Mouse (Mus musculus): ENCODE measurements around the gene Ranbp3l.

DNA sequence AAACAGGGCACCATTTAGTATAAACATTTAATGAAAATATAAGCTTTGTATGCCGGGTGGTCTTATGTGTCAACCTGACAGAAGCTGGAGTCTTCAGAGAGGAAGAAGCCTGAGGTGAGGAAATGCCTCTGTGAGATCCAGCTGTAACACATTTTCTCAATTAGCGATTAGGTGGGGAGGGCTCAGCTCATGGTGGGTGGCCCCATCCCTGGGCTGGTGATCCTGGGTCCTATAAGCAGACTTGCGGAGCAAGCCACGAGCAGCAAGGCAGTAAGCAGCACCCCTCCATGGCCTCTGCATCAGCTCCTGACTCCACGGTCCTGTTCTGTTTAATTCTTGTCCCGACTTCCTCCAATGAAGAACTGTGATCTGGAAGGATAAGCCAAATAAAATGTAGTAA lies 41.4 kb downstream of the Ranbp3l start:
- TF ChIP-seq CTCF (IDR thresholded peaks at IDR 0.05; ENCODE audit: extremely low read depth, insufficient read depth, low read length): no peak
- no peak for TF ChIP-seq POLR2A (IDR thresholded peaks at IDR 0.05; ENCODE audit: extremely low read depth, insufficient read depth, low read length)

Measured in cortical plate, adult 2 months (tissue).